Mouse (Mus musculus): ENCODE measurements around the gene Rps18.

GRCm38 (mm10) chr17:33913264-33913663 lies 42.5 kb downstream of the Rps18 start:
- no peak for TF ChIP-seq CTCF (IDR thresholded peaks at IDR 0.05; ENCODE audit: borderline replicate concordance, extremely low read depth, insufficient read depth, insufficient read length)
- TF ChIP-seq POLR2A (IDR thresholded peaks at IDR 0.05; ENCODE audit: borderline replicate concordance, extremely low read depth, insufficient read depth, insufficient read length, poor library complexity, severe bottlenecking), result no peak

Data from brain, embryonic 14.5 days (tissue).